Mouse (Mus musculus): ENCODE measurements around the gene Rpl13a.
A peak's percentile ranks its signal among the peaks of the same experiment; 100 is the strongest.

Rpl13a gene

GRCm38 (mm10) chr7:45091001-45091990 is 37.3 kb downstream of the Rpl13a start:
- no peak for DNase-seq (ENCODE audit: low read depth, low spot score)

GRCm38 (mm10) chr7:45090251-45090977 is 38.1 kb downstream of the Rpl13a start:
- peak; percentile 27 for DNase-seq (ENCODE audit: low read depth, low spot score)

- DNase-seq (ENCODE audit: low read depth, low spot score): no peak
Observed at GRCm38 (mm10) chr7:45088597-45088996, 40.0 kb downstream of the Rpl13a start.

GRCm38 (mm10) chr7:45086084-45086483 is 42.5 kb downstream of the Rpl13a start:
- no peak for DNase-seq (ENCODE audit: low read depth, low spot score)

- DNase-seq (ENCODE audit: low read depth, low spot score): no peak
Observed at GRCm38 (mm10) chr7:45083300-45083890, 45.2 kb downstream of the Rpl13a start.

- peak; percentile 84 for DNase-seq (ENCODE audit: low read depth, low spot score)
Observed at GRCm38 (mm10) chr7:45082401-45083299, 45.9 kb downstream of the Rpl13a start.

GRCm38 (mm10) chr7:45081016-45081415 is 47.5 kb downstream of the Rpl13a start:
- DNase-seq (ENCODE audit: low read depth, low spot score): no peak

GRCm38 (mm10) chr7:45079856-45080255 is 48.7 kb downstream of the Rpl13a start:
- DNase-seq (ENCODE audit: low read depth, low spot score): peak; percentile 87

GRCm38 (mm10) chr7:45078513-45078912 is 50.0 kb downstream of the Rpl13a start:
- peak; percentile 76 for DNase-seq (ENCODE audit: low read depth, low spot score)

- DNase-seq (ENCODE audit: low read depth, low spot score): no peak
Observed at GRCm38 (mm10) chr7:45077829-45078228, 50.7 kb downstream of the Rpl13a start.

- DNase-seq (ENCODE audit: low read depth, low spot score): no peak
Observed at GRCm38 (mm10) chr7:45077322-45077721, 51.2 kb downstream of the Rpl13a start.

GRCm38 (mm10) chr7:45076501-45076900 is 52.1 kb downstream of the Rpl13a start:
- no peak for DNase-seq (ENCODE audit: low read depth, low spot score)

All from CD4-positive helper T cell, adult 2 months (primary cell).